Mouse (Mus musculus) lung, embryonic 14.5 days (tissue): ENCODE results near the gene Zkscan4. TPM values are rescaled to one million over a fixed set of nuclear protein-coding genes. Genes with fewer than 3 reads are reported as not detected.
A peak's percentile ranks its signal among the peaks of the same experiment; 100 is the strongest.
"Not testable (repeated sequence)": the region's sequence is repeated elsewhere in the genome, so short reads cannot be mapped to it uniquely, and the experiment has no call there.

Experiments
- ATAC-seq: fragments of 200-750 bp; cut with Nextera tagmentation; 2 replicates; pipeline ENCODE4 v1.8.0; 2017; ENCODE audit warnings: mild to moderate bottlenecking, moderate TSS enrichment, moderate library complexity; ENCODE audit not compliant: insufficient read depth
- DNase-seq: peaks from one replicate; pipeline ENCODE4 v3.0.0-alpha.2; 2015
- H3K27ac ChIP-seq: fragments of 300-500 bp; sonication (generic); 2 replicates; pipeline ENCODE4 v1.5.1; 2014; ENCODE audit warnings: low read depth, mild to moderate bottlenecking, moderate library complexity
- H3K27me3 ChIP-seq: fragments of 300-500 bp; sonication (generic); 2 replicates; pipeline ENCODE4 v1.6.1; 2014; ENCODE audit warnings: low read length, control low read depth; ENCODE audit not compliant: insufficient read depth
- H3K36me3 ChIP-seq: fragments of 300-500 bp; sonication (generic); 2 replicates; pipeline ENCODE4 v1.6.1; 2014; ENCODE audit warnings: control low read depth; ENCODE audit not compliant: insufficient read depth
- H3K4me1 ChIP-seq: fragments of 300-500 bp; sonication (generic); 2 replicates; pipeline ENCODE4 v1.6.1; 2014; ENCODE audit warnings: antibody characterized with exemption, control low read depth; ENCODE audit not compliant: insufficient read depth
- H3K4me2 ChIP-seq: fragments of 300-500 bp; sonication (generic); 2 replicates; pipeline ENCODE4 v1.6.1; 2014; ENCODE audit warnings: mild to moderate bottlenecking
- H3K4me3 ChIP-seq: fragments of 300-500 bp; sonication (generic); 2 replicates; pipeline ENCODE4 v1.5.1; 2014; ENCODE audit warnings: low read depth, low read length
- H3K9ac ChIP-seq: fragments of 300-500 bp; sonication (generic); 2 replicates; pipeline ENCODE4 v1.6.1; 2014
- H3K9me3 ChIP-seq: fragments of 300-500 bp; sonication (generic); 2 replicates; pipeline ENCODE4 v1.6.1; 2016; ENCODE audit warnings: low read depth, low read length, control low read depth
- CTCF ChIP-seq: IDR thresholded peaks from 2 replicates; pipeline ENCODE4 v1.5.1; 2016; ENCODE audit warnings: antibody characterized with exemption, low read depth
- WGBS: fragments of 180-500 bp; shearing (Covaris S2); extraction: QIAGEN DNeasy Blood & Tissue Kit; methylation state at CpG from one replicate; pipeline ENCODE4 v1.1.7; 2014; 5-methylcytosine and 5-hydroxymethylcytosine counted together
- polyA plus RNA-seq: library from polyadenylated mRNA; unstranded; fragments of >200 nt; fragmentation: Nextera tagmentation; extraction: Ambion mirVana; gene quantifications from 2 replicates; pipeline ENCODE4 v1.2.1, GENCODE M21; 2014

Gene Zkscan4
- polyA plus RNA-seq, 1 experiment from 2014 or later: 3.4 TPM

DNA sequence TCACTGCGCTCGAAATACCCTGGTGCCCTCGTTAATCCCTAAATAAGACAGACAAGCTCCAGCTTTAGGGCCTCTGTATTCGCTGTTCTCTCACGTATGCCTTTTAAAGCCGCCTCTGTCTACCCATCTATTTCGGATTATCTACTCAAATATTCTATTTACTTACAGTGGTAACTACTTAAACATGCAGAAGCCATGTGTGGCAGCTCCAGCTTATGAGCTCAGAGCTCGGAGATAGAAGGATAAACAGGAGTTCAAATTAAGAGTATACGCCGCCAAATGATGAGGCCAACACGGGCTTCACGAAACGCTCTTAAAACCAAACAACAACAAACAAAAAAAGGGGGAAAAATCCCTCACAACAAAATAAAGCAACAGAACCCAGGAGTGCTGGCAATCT lies 25.7 kb upstream of the Zkscan4 start:
- Histone ChIP-seq H3K27ac (peak overlapping the region; percentile 79), H3K4me3 (peak overlapping the region; percentile 72), H3K9ac (peak overlapping the region; percentile 80), H3K4me2 (peak overlapping the region; percentile 81), H3K27me3 (no peaks in the 10 kb centered on the region), H3K9me3 (no peaks in the 10 kb centered on the region), H3K36me3 (peaks cover 24% of the 10 kb centered on the region), H3K4me1 (peaks cover 3% of the 10 kb centered on the region; the same call in 1 of the 2 replicates)
- 2% methylated on average over 13 of the region's 13 CpGs for WGBS
- no peak for TF ChIP-seq CTCF
- ATAC-seq (no peak), DNase-seq (no peak)

DNA sequence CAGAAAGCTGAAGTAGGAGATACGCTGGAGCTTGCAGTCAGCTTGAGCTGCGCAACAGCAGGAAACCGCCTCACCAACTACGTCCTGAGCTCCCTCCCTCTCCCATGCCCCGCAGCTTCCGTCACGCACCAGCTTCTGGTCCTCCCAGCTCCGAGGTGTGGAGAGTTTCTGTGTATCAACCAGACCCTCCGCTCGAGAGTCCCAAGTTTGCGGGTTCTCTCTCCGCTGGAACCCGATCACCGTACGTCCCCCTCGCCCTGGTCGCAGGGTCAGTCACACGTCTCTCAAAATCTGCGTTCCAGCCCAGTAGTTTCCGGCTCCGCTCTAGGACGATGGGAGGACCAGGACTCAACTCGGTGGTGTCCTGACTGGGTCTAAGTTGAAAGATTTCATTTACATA lies 25.3 kb upstream of the Zkscan4 start, which contains the start of gene Zscan26:
Gene Zscan26 (minus strand): TSS at position 282 of the 400 bp plus-strand sequence.
- Histone ChIP-seq H3K27me3 (no peaks in the 10 kb centered on the region), H3K4me3 (peak within 1 kb of the TSS; percentile 72), H3K4me2 (peak within 1 kb of the TSS; percentile 81), H3K27ac (peak within 1 kb of the TSS; percentile 79), H3K9me3 (no peaks in the 10 kb centered on the region), H3K36me3 (peaks cover 20% of the 10 kb centered on the region), H3K9ac (peak within 1 kb of the TSS; percentile 80), H3K4me1 (peaks cover 3% of the 10 kb centered on the region; the same call in 1 of the 2 replicates)
- 0% methylated on average over 23 of the region's 23 CpGs for WGBS
- no peak for TF ChIP-seq CTCF
- ATAC-seq (peak; percentile 91), DNase-seq (peak; percentile 94)

DNA sequence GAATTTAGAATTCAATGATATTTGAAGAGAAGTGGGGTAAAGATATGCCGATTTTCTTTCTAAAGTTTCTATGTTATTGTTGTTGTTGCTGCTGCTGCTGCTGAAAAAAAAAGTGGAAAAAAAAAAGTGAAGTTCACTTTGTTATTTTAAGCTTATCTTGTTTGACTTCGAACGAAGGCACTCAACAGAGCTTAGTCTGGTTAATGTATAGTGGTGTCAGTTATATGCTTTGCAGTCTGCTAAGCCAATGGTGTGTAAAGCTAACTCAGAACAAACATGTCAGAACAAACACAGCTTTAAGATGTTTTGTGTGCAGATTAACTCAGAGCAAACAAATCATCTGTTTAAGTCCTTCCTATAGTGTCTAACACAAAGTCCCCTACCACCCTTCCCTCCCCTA lies 24.6 kb upstream of the Zkscan4 start:
- no peak for TF ChIP-seq CTCF
- Histone ChIP-seq H3K36me3 (peaks cover 13% of the 10 kb centered on the region), H3K27ac (no peak overlapping the region), H3K4me1 (peaks cover 3% of the 10 kb centered on the region; the same call in 1 of the 2 replicates), H3K4me3 (no peak overlapping the region), H3K4me2 (peak overlapping the region; percentile 81), H3K9ac (no peak overlapping the region), H3K27me3 (no peaks in the 10 kb centered on the region), H3K9me3 (no peaks in the 10 kb centered on the region)
- ATAC-seq: no peak
- no peak for DNase-seq
- 48% methylated on average over 3 of the region's 3 CpGs for WGBS

GRCm38 (mm10) chr13:21456347-21456746 lies 22.4 kb upstream of the Zkscan4 start:
- 8% methylated on average over 4 of the region's 4 CpGs for WGBS
- H3K4me2 ChIP-seq: 0 out of 2 replicates have a peak overlapping the region, but pooled peaks have one; percentile 22
- ATAC-seq: peak; percentile 86; the same call in 1 of the 2 replicates
- H3K36me3 ChIP-seq: peaks cover 4% of the 10 kb centered on the region; the same call in 1 of the 2 replicates
- no peak for TF ChIP-seq CTCF
- no peak overlapping the region for H3K4me3 ChIP-seq
- H3K4me1 ChIP-seq: peaks cover 3% of the 10 kb centered on the region; the same call in 1 of the 2 replicates
- no peaks in the 10 kb centered on the region for H3K27me3 ChIP-seq
- H3K9ac ChIP-seq: no peak overlapping the region
- H3K9me3 ChIP-seq: no peaks in the 10 kb centered on the region
- peak overlapping the region; percentile 70 for H3K27ac ChIP-seq
- DNase-seq: peak; percentile 76

DNA sequence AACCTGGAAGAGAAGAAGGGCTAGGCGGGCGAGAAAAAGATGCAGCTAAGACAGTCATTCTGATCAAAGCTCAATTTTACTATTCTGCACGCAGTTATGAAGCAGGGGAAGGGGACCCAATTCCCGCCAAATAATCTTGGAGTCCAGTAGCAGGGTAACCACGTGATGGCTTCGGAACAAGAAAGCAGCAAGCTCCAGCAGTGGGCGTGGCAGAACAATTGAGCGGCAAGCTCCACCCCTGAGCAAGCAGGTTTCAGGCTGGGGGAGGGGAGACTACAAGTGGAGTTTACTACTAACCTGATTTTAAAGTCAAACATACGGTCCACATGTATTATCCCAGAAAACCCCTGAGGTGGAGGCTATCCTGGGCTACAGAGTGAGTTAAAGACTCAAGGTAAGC lies 16.2 kb upstream of the Zkscan4 start:
- not testable (repeated sequence) for H3K36me3 ChIP-seq, H3K9me3 ChIP-seq, ATAC-seq, H3K9ac ChIP-seq, H3K27me3 ChIP-seq, H3K4me3 ChIP-seq, H3K4me2 ChIP-seq, DNase-seq, H3K27ac ChIP-seq, H3K4me1 ChIP-seq
- 49% methylated on average over 9 of the region's 9 CpGs for WGBS

- H3K27ac ChIP-seq: no peak overlapping the region
- ATAC-seq (no peak), DNase-seq (no peak)
- no peaks in the 10 kb centered on the region for H3K4me1 ChIP-seq
- no peak overlapping the region for H3K4me3 ChIP-seq
- H3K27me3 ChIP-seq: no peaks in the 10 kb centered on the region
- 83% methylated on average over 10 of the region's 10 CpGs for WGBS
- no peak overlapping the region for H3K4me2 ChIP-seq
- H3K9ac ChIP-seq: no peak overlapping the region
- no peaks in the 10 kb centered on the region for H3K36me3 ChIP-seq
- H3K9me3 ChIP-seq: no peaks in the 10 kb centered on the region
- no peak for TF ChIP-seq CTCF
These were observed 11.4 kb upstream of the Zkscan4 start for GRCm38 (mm10) chr13:21467336-21467735.

- WGBS: under 1% methylated on average over 54 of the region's 54 CpGs
- H3K4me2 ChIP-seq: peak within 1 kb of the TSS; percentile 75
- ATAC-seq (peak; percentile 100), DNase-seq (peak; percentile 94)
- TF ChIP-seq CTCF: no peak
- H3K4me1 ChIP-seq: no peaks in the 10 kb centered on the region
- peak within 1 kb of the TSS; percentile 55 for H3K4me3 ChIP-seq
- no peaks in the 10 kb centered on the region for H3K36me3 ChIP-seq
- H3K9ac ChIP-seq: peak within 1 kb of the TSS; percentile 62
- H3K27ac ChIP-seq: 0 out of 2 replicates have a peak within 1 kb of the TSS, but pooled peaks have one; percentile 4
- H3K9me3 ChIP-seq: no peaks in the 10 kb centered on the region
- no peaks in the 10 kb centered on the region for H3K27me3 ChIP-seq
These were observed 10.4 kb upstream of the Zkscan4 start, which contains the start of gene Nkapl for GRCm38 (mm10) chr13:21468061-21469019. Gene Nkapl, minus strand, starts transcription at chr13:21468509.
